Mouse (Mus musculus): ENCODE measurements around the gene Wdr53. TPM values are rescaled to one million over a fixed set of nuclear protein-coding genes. Genes with fewer than 3 reads are reported as not detected.

Wdr53 gene
- polyA plus RNA-seq (2012; rRNA removed; ENCODE audit: low replicate concordance): 8.5 and 9.7 TPM in 2 replicates

GRCm38 (mm10) chr16:32246952-32247370 lies at the start of gene Wdr53, which contains the start of gene Fbxo45:
TSS of gene Wdr53 (plus strand) at chr16:32247227.
TSS of gene Fbxo45 (minus strand) at chr16:32247158.

GRCm38 (mm10) chr16:32271291-32271690 lies 24.3 kb downstream of the Wdr53 start, which contains the start of gene Smco1:
TSS of gene Smco1 (plus strand) at chr16:32271468.

GRCm38 (mm10) chr16:32277308-32278256 lies 30.6 kb downstream of the Wdr53 start, which contains the start of gene Rnf168:
TSS of gene Rnf168 (plus strand) at chr16:32277459.

Other genes with a start within 250 kb of the Wdr53 start
- gene Senp5, start 243.9 kb upstream of the Wdr53 start, polyA plus RNA-seq (2012; rRNA removed; ENCODE audit: low replicate concordance): 7.5 and 9.8 TPM in 2 replicates
- 20.3 and 28.5 TPM in 2 replicates for gene Pak2, start 167.9 kb upstream of the Wdr53 start, polyA plus RNA-seq (2012; rRNA removed; ENCODE audit: low replicate concordance)
- 21.4 and 41.7 TPM in 2 replicates for gene Pigx, start 147.5 kb upstream of the Wdr53 start, polyA plus RNA-seq (2012; rRNA removed; ENCODE audit: low replicate concordance)
- 4.4 and 8.4 TPM in 2 replicates for gene Cep19, start 147.4 kb upstream of the Wdr53 start, polyA plus RNA-seq (2012; rRNA removed; ENCODE audit: low replicate concordance)
- 44.5 and 44.7 TPM in 2 replicates for gene Nrros, start 81.6 kb upstream of the Wdr53 start, polyA plus RNA-seq (2012; rRNA removed; ENCODE audit: low replicate concordance)
- 0.18 TPM in 1 of 2 replicates, not detected in the other for gene Bex6, start 67.4 kb upstream of the Wdr53 start, polyA plus RNA-seq (2012; rRNA removed; ENCODE audit: low replicate concordance)
- 6.7 and 7.8 TPM in 2 replicates for gene Fbxo45, start 69 bp upstream of the Wdr53 start, polyA plus RNA-seq (2012; rRNA removed; ENCODE audit: low replicate concordance)
- gene Smco1, start 24.2 kb downstream of the Wdr53 start, polyA plus RNA-seq (2012; rRNA removed; ENCODE audit: low replicate concordance): 0.07 and 0.10 TPM in 2 replicates
- gene Rnf168, start 30.2 kb downstream of the Wdr53 start, polyA plus RNA-seq (2012; rRNA removed; ENCODE audit: low replicate concordance): 6.8 and 15.6 TPM in 2 replicates
- 8.7 and 19.2 TPM in 2 replicates for gene Ubxn7, start 85.0 kb downstream of the Wdr53 start, polyA plus RNA-seq (2012; rRNA removed; ENCODE audit: low replicate concordance)
- 0.18 and 0.63 TPM in 2 replicates for gene Tm4sf19, start 153.3 kb downstream of the Wdr53 start, polyA plus RNA-seq (2012; rRNA removed; ENCODE audit: low replicate concordance)
- gene Tctex1d2, start 172.5 kb downstream of the Wdr53 start, polyA plus RNA-seq (2012; rRNA removed; ENCODE audit: low replicate concordance): 4.9 and 9.3 TPM in 2 replicates
- 31.9 and 32.2 TPM in 2 replicates for gene Pcyt1a, start 183.7 kb downstream of the Wdr53 start, polyA plus RNA-seq (2012; rRNA removed; ENCODE audit: low replicate concordance)
- gene Slc51a, start 240.7 kb downstream of the Wdr53 start, polyA plus RNA-seq (2012; rRNA removed; ENCODE audit: low replicate concordance): 0.06 and 0.13 TPM in 2 replicates
- not detected in 2 replicates for gene Zdhhc19, start 249.0 kb downstream of the Wdr53 start, polyA plus RNA-seq (2012; rRNA removed; ENCODE audit: low replicate concordance)

Measured in subcutaneous adipose tissue, adult 2 months (tissue).